Mouse (Mus musculus): ENCODE measurements at regions not wholly inside any gene's neighbourhood (a gene's known extent, or its start where the extent isn't known, plus 50 kb on each side); places are given as distances from the start of the nearest gene placed in this dataset.

GRCm38 (mm10) chr17:13566680-13567079, 193.7 kb upstream of the Afdn start:
- TF ChIP-seq CTCF (IDR thresholded peaks at IDR 0.05; ENCODE audit: low read depth, low read length) (no peak), EP300 (IDR thresholded peaks at IDR 0.05; ENCODE audit: insufficient read depth, low read depth, low read length) (no peak), POLR2A (IDR thresholded peaks at IDR 0.05; ENCODE audit: insufficient read depth, low read length) (no peak)

Measured in ES-Bruce4 (cell line).